11 mouse cellular contexts compared by ENCODE assay signal in the genomic region with DNA sequence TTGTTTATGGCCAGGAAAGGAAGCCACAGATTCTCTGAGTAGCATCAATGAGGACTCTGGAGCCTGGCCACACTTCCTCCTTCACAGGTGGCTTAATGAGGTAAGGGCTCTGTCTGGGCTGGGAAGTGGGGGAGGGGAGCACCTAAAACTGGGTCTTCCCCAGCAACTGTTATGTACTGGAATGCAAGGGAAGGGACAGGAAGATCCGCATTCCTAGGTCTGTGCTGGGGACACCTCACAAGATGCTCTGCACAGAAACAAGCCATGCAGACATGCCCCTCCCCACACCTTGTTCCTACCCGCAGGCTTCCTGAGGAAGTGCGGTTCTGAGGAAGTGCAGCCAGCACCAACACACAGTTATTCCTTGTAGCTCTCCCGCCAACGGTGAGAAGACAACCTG. TPM values are rescaled to one million over a fixed set of nuclear protein-coding genes. Genes with fewer than 3 reads are reported as not detected.
DNase-seq lines count a peak whose midpoint lies in the region; ATAC-seq and TF ChIP-seq lines count a peak whose summit lies in the region.
"Had no signal": no experiment of that assay in that cellular context is flagged by ENCODE, and none has a peak within 500 bp of the region (broad histone marks: within the 10 kb centered on the region; RNA-seq: fewer than 3 reads in every experiment).

No protein-coding gene starts in this region.

- H3K27me3 ChIP-seq in lung, embryonic 14.5 days (ENCODE audit: insufficient read depth, low read length) = no peaks in the 10 kb centered on the region

- no peaks in the 10 kb centered on the region for H3K9me3 ChIP-seq in lung, embryonic 14.5 days (ENCODE audit: low read depth, low read length)

- peak overlapping the region; percentile 52; the same call in 1 of the 2 replicates for H3K27ac ChIP-seq in lung, embryonic 14.5 days (ENCODE audit: low read depth)

- TF ChIP-seq CTCF in lung, embryonic 14.5 days (IDR thresholded peaks at IDR 0.05; ENCODE audit: low read depth) = no peak

- no peaks in the 10 kb centered on the region for H3K36me3 ChIP-seq in lung, embryonic 14.5 days (ENCODE audit: insufficient read depth)

- ATAC-seq in lung, embryonic 14.5 days (ENCODE audit: insufficient read depth) = peak; percentile 57; the same call in 1 of the 2 replicates

- H3K4me1 ChIP-seq in lung, embryonic 14.5 days (ENCODE audit: insufficient read depth) = peaks cover 37% of the 10 kb centered on the region

- peak; percentile 48 to 70 for DNase-seq in cerebellum, postnatal 25 days
- no peak for DNase-seq in cerebellum, postnatal 4 days (ENCODE audit: low spot score in 2 of 2)
- peak; percentile 60 for DNase-seq in lung, embryonic 14.5 days
- no peak for DNase-seq in lung, adult 18-20 months
- DNase-seq in brain, adult 2 months (ENCODE audit: low read depth, low spot score) = peak; percentile 39
- DNase-seq in naive thymus-derived CD4-positive, alpha-beta T cell, adult 2 months (ENCODE audit: low read depth) = peak; percentile 42
- DNase-seq in adrenal gland, adult 2 months = no peak
- DNase-seq in urinary bladder, adult 18-20 months (ENCODE audit: low spot score in 2 of 2) = no peak
- DNase-seq: adrenal gland, adult 8-10 months; gastrocnemius, postnatal 36 days had no signal

- H3K4me2 ChIP-seq in lung, embryonic 14.5 days = no peak overlapping the region

- no peak overlapping the region for H3K4me3 ChIP-seq in lung, embryonic 14.5 days (ENCODE audit: low read depth, low read length)
- H3K4me3 ChIP-seq: megakaryocyte, embryonic 14.5 days had no signal

- no peak overlapping the region for H3K9ac ChIP-seq in lung, embryonic 14.5 days

- WGBS in lung, embryonic 14.5 days = 36% methylated on average over 5 of the region's 5 CpGs

RNA-seq across cellular contexts. Expression of gene Sipa1l2, which starts 46.4 kb away (rescaled TPM):
- polyA plus RNA-seq in lung, embryonic 14.5 days (2014; fragmentation: Nextera tagmentation; extraction: Ambion mirVana) = 13.2 and 14.2 TPM in 2 replicates
- 10 to 100 TPM; 43.5 to 55.8 TPM for total RNA-seq in adrenal gland, adult 2 months (2021)
- polyA plus RNA-seq in adrenal gland, adult 2 months (2012; rRNA removed) = 36.0 and 51.6 TPM in 2 replicates

Comparison
In these comparisons a context has a peak if more than half of its experiments do, and no peak if none do; other contexts are left out.
1. DNase-seq: peak in cerebellum, postnatal 25 days (2 of 2), lung, embryonic 14.5 days (single experiment), brain, adult 2 months (single experiment) and naive thymus-derived CD4-positive, alpha-beta T cell, adult 2 months (single experiment); none in cerebellum, postnatal 4 days (0 of 2), lung, adult 18-20 months (0 of 2), adrenal gland, adult 2 months (single experiment) and urinary bladder, adult 18-20 months (0 of 2).